Mouse (Mus musculus) neural tube, embryonic 12.5 days (tissue): ENCODE results near the gene H1fx. TPM values are rescaled to one million over a fixed set of nuclear protein-coding genes. Genes with fewer than 3 reads are reported as not detected.
"Not testable (repeated sequence)": the region's sequence is repeated elsewhere in the genome, so short reads cannot be mapped to it uniquely, and the experiment has no call there.

ENCODE experiments used
- ATAC-seq: fragments of 200-750 bp; cut with Nextera tagmentation; 2 replicates; pipeline ENCODE4 v1.8.0; 2017; ENCODE audit warnings: low read depth, mild to moderate bottlenecking, moderate TSS enrichment, moderate library complexity; ENCODE audit not compliant: low FRiP score
- H3K27ac ChIP-seq: fragments of 300-500 bp; sonication (generic); 2 replicates; pipeline ENCODE4 v1.5.1; 2016
- H3K27me3 ChIP-seq: fragments of 300-500 bp; sonication (generic); replicated peaks from 2 replicates; pipeline ENCODE4 v1.6.1; 2016; ENCODE audit warnings: mild to moderate bottlenecking
- H3K36me3 ChIP-seq: fragments of 300-500 bp; sonication (generic); 2 replicates; pipeline ENCODE4 v1.6.1; 2016; ENCODE audit warnings: mild to moderate bottlenecking
- H3K4me1 ChIP-seq: fragments of 300-500 bp; sonication (generic); 2 replicates; pipeline ENCODE4 v1.6.1; 2016
- H3K4me2 ChIP-seq: fragments of 300-500 bp; sonication (generic); replicated peaks from 2 replicates; pipeline ENCODE4 v1.6.1; 2016; ENCODE audit warnings: mild to moderate bottlenecking
- H3K4me3 ChIP-seq: fragments of 300-500 bp; sonication (generic); 2 replicates; pipeline ENCODE4 v1.5.1; 2016
- H3K9ac ChIP-seq: fragments of 300-500 bp; sonication (generic); 2 replicates; pipeline ENCODE4 v1.6.1; 2016; ENCODE audit warnings: mild to moderate bottlenecking
- H3K9me3 ChIP-seq: fragments of 300-500 bp; sonication (generic); 2 replicates; pipeline ENCODE4 v1.6.1; 2016; ENCODE audit warnings: mild to moderate bottlenecking
- WGBS: fragments of 180-500 bp; shearing (Covaris S2); methylation state at CpG from one replicate; pipeline ENCODE4 v1.1.7; 2016; 5-methylcytosine and 5-hydroxymethylcytosine counted together
- microRNA-seq: library from miRNA; unstranded; fragments of <30 nt; microRNA quantifications from one replicate; pipeline ENCODE4, GENCODE M21; 2017
- polyA plus RNA-seq: library from polyadenylated mRNA; unstranded; fragments of >200 nt; fragmentation: Nextera tagmentation; extraction: Ambion mirVana; gene quantifications from 2 replicates; pipeline ENCODE4 v1.2.1, GENCODE M21; 2016

The H1fx gene
- polyA plus RNA-seq, 1 experiment from 2014 or later: 114 TPM

GRCm38 (mm10) chr6:87979728-87980127, 1.7 kb downstream of the H1fx start:
- H3K4me3 ChIP-seq: peak overlapping the region; percentile 97
- H3K27ac ChIP-seq: no peak overlapping the region; the same call in 1 of the 2 replicates
- no peak for ATAC-seq
- peaks cover 11% of the 10 kb centered on the region for H3K36me3 ChIP-seq
- H3K9ac ChIP-seq: peak overlapping the region; percentile 97
- H3K9me3 ChIP-seq: no peaks in the 10 kb centered on the region
- H3K4me1 ChIP-seq: peaks cover 17% of the 10 kb centered on the region
- H3K4me2 ChIP-seq: peak overlapping the region; percentile 86
- 67% methylated on average over 3 of the region's 3 CpGs for WGBS
- no peaks in the 10 kb centered on the region for H3K27me3 ChIP-seq

GRCm38 (mm10) chr6:87970041-87970440, 11.4 kb downstream of the H1fx start:
- H3K27ac ChIP-seq: no peak overlapping the region
- H3K27me3 ChIP-seq: peaks cover 3% of the 10 kb centered on the region; the same call in 1 of the 2 replicates
- no peak for ATAC-seq
- 36% methylated on average over 2 of the region's 2 CpGs for WGBS
- H3K9me3 ChIP-seq: no peaks in the 10 kb centered on the region
- H3K4me3 ChIP-seq: no peak overlapping the region
- no peak overlapping the region for H3K9ac ChIP-seq
- H3K36me3 ChIP-seq: no peaks in the 10 kb centered on the region
- H3K4me1 ChIP-seq: no peaks in the 10 kb centered on the region
- no peak overlapping the region for H3K4me2 ChIP-seq

GRCm38 (mm10) chr6:87962457-87962856, 19.0 kb downstream of the H1fx start:
- not testable (repeated sequence) for H3K27me3 ChIP-seq, H3K4me1 ChIP-seq, ATAC-seq, H3K36me3 ChIP-seq, H3K27ac ChIP-seq, H3K4me2 ChIP-seq, H3K9ac ChIP-seq, H3K4me3 ChIP-seq
- peaks cover 16% of the 10 kb centered on the region for H3K9me3 ChIP-seq
- 63% methylated on average over 4 of the region's 4 CpGs for WGBS

- Histone ChIP-seq H3K9ac (no peak overlapping the region), H3K4me2 (no peak overlapping the region), H3K4me1 (peaks cover 5% of the 10 kb centered on the region; the same call in 1 of the 2 replicates), H3K27me3 (no peaks in the 10 kb centered on the region), H3K27ac (no peak overlapping the region), H3K9me3 (no peaks in the 10 kb centered on the region), H3K36me3 (no peaks in the 10 kb centered on the region), H3K4me3 (no peak overlapping the region)
- ATAC-seq: no peak
- WGBS: 83% methylated on average over 7 of the region's 7 CpGs
Measured at GRCm38 (mm10) chr6:87942179-87942578, 39.3 kb downstream of the H1fx start.

GRCm38 (mm10) chr6:87938941-87939340, 42.5 kb downstream of the H1fx start:
- Histone ChIP-seq H3K4me2 (no peak overlapping the region), H3K36me3 (peaks cover 22% of the 10 kb centered on the region), H3K4me3 (no peak overlapping the region), H3K9ac (no peak overlapping the region), H3K9me3 (no peaks in the 10 kb centered on the region), H3K27ac (no peak overlapping the region), H3K27me3 (no peaks in the 10 kb centered on the region), H3K4me1 (peaks cover 6% of the 10 kb centered on the region; the same call in 1 of the 2 replicates)
- WGBS: 94% methylated on average over 3 of the region's 3 CpGs
- no peak for ATAC-seq

- Histone ChIP-seq H3K27ac (no peak overlapping the region; the same call in 1 of the 2 replicates), H3K4me1 (peaks cover 6% of the 10 kb centered on the region; the same call in 1 of the 2 replicates), H3K4me3 (no peak overlapping the region), H3K27me3 (no peaks in the 10 kb centered on the region), H3K36me3 (peaks cover 30% of the 10 kb centered on the region), H3K9me3 (no peaks in the 10 kb centered on the region), H3K4me2 (0 out of 2 replicates have a peak overlapping the region, but pooled peaks have one; percentile 2), H3K9ac (no peak overlapping the region)
- 37% methylated on average over 19 of the region's 19 CpGs for WGBS
- ATAC-seq: peak; percentile 96
Measured at GRCm38 (mm10) chr6:87937178-87937788, 44.2 kb downstream of the H1fx start.

- H3K27ac ChIP-seq: no peak overlapping the region
- H3K4me3 ChIP-seq: no peak overlapping the region
- H3K4me2 ChIP-seq: no peak overlapping the region
- no peak overlapping the region for H3K9ac ChIP-seq
- no peaks in the 10 kb centered on the region for H3K27me3 ChIP-seq
- peaks cover 6% of the 10 kb centered on the region; the same call in 1 of the 2 replicates for H3K4me1 ChIP-seq
- peaks cover 40% of the 10 kb centered on the region for H3K36me3 ChIP-seq
- WGBS: 88% methylated on average over 5 of the region's 5 CpGs
- ATAC-seq: no peak
- no peaks in the 10 kb centered on the region for H3K9me3 ChIP-seq
Measured at GRCm38 (mm10) chr6:87935037-87935436, 46.4 kb downstream of the H1fx start.

Small RNAs within 50 kb of the gene (microRNA-seq; reads per million reads assigned to microRNA genes)
- 1.5 reads per million for gene Gm47286

Other genes starting within 250 kb of the H1fx start
- gene Gp9, start 203.6 kb downstream of the H1fx start, polyA plus RNA-seq: 1.6 and 2.8 TPM in 2 replicates
- 9.2 and 10.8 TPM in 2 replicates for gene Rab43, start 169.5 kb downstream of the H1fx start, polyA plus RNA-seq
- gene Gm45140, start 145.8 kb downstream of the H1fx start, polyA plus RNA-seq: 6.2 and 6.7 TPM in 2 replicates
- gene Isy1, start 142.8 kb downstream of the H1fx start, polyA plus RNA-seq: 43.9 and 44.5 TPM in 2 replicates
- 795 and 826 TPM in 2 replicates for gene Cnbp, start 130.5 kb downstream of the H1fx start, polyA plus RNA-seq
- 156 and 161 TPM in 2 replicates for gene Copg1, start 93.8 kb downstream of the H1fx start, polyA plus RNA-seq
- 34.4 and 41.1 TPM in 2 replicates for gene Hmces, start 67.7 kb downstream of the H1fx start, polyA plus RNA-seq
- gene Rab7, start 63.6 kb upstream of the H1fx start, polyA plus RNA-seq: 231 and 251 TPM in 2 replicates
- 264 and 275 TPM in 2 replicates for gene Rpn1, start 102.8 kb upstream of the H1fx start, polyA plus RNA-seq
- gene Gata2, start 212.3 kb upstream of the H1fx start, polyA plus RNA-seq: 9.0 and 13.7 TPM in 2 replicates
- not detected in 2 replicates for gene Dnajb8, start 240.6 kb upstream of the H1fx start, polyA plus RNA-seq